Mouse (Mus musculus): ENCODE data around the gene Cds1. TPM values are rescaled to one million over a fixed set of nuclear protein-coding genes. Genes with fewer than 3 reads are reported as not detected.

The Cds1 gene
- total and polyA plus RNA-seq, 3 experiments, result not detected

GRCm38 (mm10) chr5:101753680-101754079 is 11.2 kb upstream of the Cds1 start:
- ATAC-seq (ENCODE audit: extremely low read depth, insufficient number of reproducible peaks, low FRiP score, poor library complexity, severe bottlenecking) (no peak), DNase-seq (ENCODE audit: low spot score) (no peak)
- Histone ChIP-seq H3K4me1 (ENCODE audit: insufficient read depth, low read depth, low read length) (no peaks in the 10 kb centered on the region), H3K27me3 (ENCODE audit: insufficient read depth, low read length) (no peaks in the 10 kb centered on the region), H3K4me3 (ENCODE audit: low read depth, low read length) (no peak overlapping the region), H3K36me3 (replicated peaks) (no peaks in the 10 kb centered on the region), H3K9me3 (replicated peaks) (peaks cover 29% of the 10 kb centered on the region)
- TF ChIP-seq POLR2AphosphoS5 (IDR thresholded peaks at IDR 0.05; ENCODE audit: insufficient replicate concordance, low read depth, low read length) (no peak), CTCF (IDR thresholded peaks at IDR 0.05; ENCODE audit: low read depth, low read length) (no peak), TAL1 (conservative IDR thresholded peaks at IDR 0.05; ENCODE audit: low read depth, low read length) (no peak), GATA1 (IDR thresholded peaks at IDR 0.05; ENCODE audit: borderline replicate concordance, low read length) (no peak), GATA2 (IDR thresholded peaks at IDR 0.05; ENCODE audit: borderline replicate concordance, low read depth, low read length) (no peak)

GRCm38 (mm10) chr5:101757669-101758068 is 7.3 kb upstream of the Cds1 start:
- no peak for TF ChIP-seq GATA1 (IDR thresholded peaks at IDR 0.05; ENCODE audit: borderline replicate concordance, low read length)
- no peak for TF ChIP-seq TAL1 (conservative IDR thresholded peaks at IDR 0.05; ENCODE audit: low read depth, low read length)
- no peak for TF ChIP-seq CTCF (IDR thresholded peaks at IDR 0.05; ENCODE audit: low read depth, low read length)
- no peak for TF ChIP-seq GATA2 (IDR thresholded peaks at IDR 0.05; ENCODE audit: borderline replicate concordance, low read depth, low read length)
- TF ChIP-seq POLR2AphosphoS5 (IDR thresholded peaks at IDR 0.05; ENCODE audit: insufficient replicate concordance, low read depth, low read length), result no peak
- peaks cover 53% of the 10 kb centered on the region for H3K9me3 ChIP-seq (replicated peaks)

GRCm38 (mm10) chr5:101761685-101762084 is 3.2 kb upstream of the Cds1 start:
- H3K4me3 ChIP-seq (ENCODE audit: low read depth, low read length), result no peak overlapping the region
- TF ChIP-seq POLR2AphosphoS5 (IDR thresholded peaks at IDR 0.05; ENCODE audit: insufficient replicate concordance, low read depth, low read length) (no peak), GATA1 (IDR thresholded peaks at IDR 0.05; ENCODE audit: borderline replicate concordance, low read length) (no peak), GATA2 (IDR thresholded peaks at IDR 0.05; ENCODE audit: borderline replicate concordance, low read depth, low read length) (no peak), CTCF (IDR thresholded peaks at IDR 0.05; ENCODE audit: low read depth, low read length) (no peak), TAL1 (conservative IDR thresholded peaks at IDR 0.05; ENCODE audit: low read depth, low read length) (no peak)
- peaks cover 65% of the 10 kb centered on the region for H3K9me3 ChIP-seq (replicated peaks)
- H3K27me3 ChIP-seq (ENCODE audit: insufficient read depth, low read length), result no peaks in the 10 kb centered on the region
- ATAC-seq (ENCODE audit: extremely low read depth, insufficient number of reproducible peaks, low FRiP score, poor library complexity, severe bottlenecking), result no peak
- no peaks in the 10 kb centered on the region for H3K36me3 ChIP-seq (replicated peaks)
- DNase-seq (ENCODE audit: low spot score), result no peak
- H3K4me1 ChIP-seq (ENCODE audit: insufficient read depth, low read depth, low read length), result no peaks in the 10 kb centered on the region

More at GRCm38 (mm10) chr5:101757669-101758068, 7.3 kb upstream of the Cds1 start:
- DNase-seq (ENCODE audit: low spot score) (no peak), ATAC-seq (ENCODE audit: extremely low read depth, insufficient number of reproducible peaks, low FRiP score, poor library complexity, severe bottlenecking) (no peak)
- H3K4me3 ChIP-seq (ENCODE audit: low read depth, low read length), result no peak overlapping the region
- no peaks in the 10 kb centered on the region for H3K27me3 ChIP-seq (ENCODE audit: insufficient read depth, low read length)
- no peaks in the 10 kb centered on the region for H3K36me3 ChIP-seq (replicated peaks)
- no peaks in the 10 kb centered on the region for H3K4me1 ChIP-seq (ENCODE audit: insufficient read depth, low read depth, low read length)

GRCm38 (mm10) chr5:101763571-101763970 is 1.4 kb upstream of the Cds1 start:
- Histone ChIP-seq H3K4me3 (ENCODE audit: low read depth, low read length) (no peak overlapping the region), H3K36me3 (replicated peaks) (no peaks in the 10 kb centered on the region), H3K4me1 (ENCODE audit: insufficient read depth, low read depth, low read length) (no peaks in the 10 kb centered on the region), H3K27me3 (ENCODE audit: insufficient read depth, low read length) (no peaks in the 10 kb centered on the region), H3K9me3 (replicated peaks) (peaks cover 69% of the 10 kb centered on the region)
- no peak for TF ChIP-seq TAL1 (conservative IDR thresholded peaks at IDR 0.05; ENCODE audit: low read depth, low read length)
- TF ChIP-seq GATA1 (IDR thresholded peaks at IDR 0.05; ENCODE audit: borderline replicate concordance, low read length), result no peak
- no peak for TF ChIP-seq GATA2 (IDR thresholded peaks at IDR 0.05; ENCODE audit: borderline replicate concordance, low read depth, low read length)
- TF ChIP-seq CTCF (IDR thresholded peaks at IDR 0.05; ENCODE audit: low read depth, low read length), result no peak
- no peak for TF ChIP-seq POLR2AphosphoS5 (IDR thresholded peaks at IDR 0.05; ENCODE audit: insufficient replicate concordance, low read depth, low read length)
- ATAC-seq (ENCODE audit: extremely low read depth, insufficient number of reproducible peaks, low FRiP score, poor library complexity, severe bottlenecking) (no peak), DNase-seq (ENCODE audit: low spot score) (no peak)

GRCm38 (mm10) chr5:101765390-101765901 is 516 bp downstream of the Cds1 start:
- Histone ChIP-seq H3K9me3 (replicated peaks) (peaks cover 69% of the 10 kb centered on the region), H3K4me1 (ENCODE audit: insufficient read depth, low read depth, low read length) (no peaks in the 10 kb centered on the region), H3K4me3 (ENCODE audit: low read depth, low read length) (no peak overlapping the region; the same call in 1 of the 2 replicates), H3K36me3 (replicated peaks) (no peaks in the 10 kb centered on the region), H3K27me3 (ENCODE audit: insufficient read depth, low read length) (no peaks in the 10 kb centered on the region)
- no peak for ATAC-seq (ENCODE audit: extremely low read depth, insufficient number of reproducible peaks, low FRiP score, poor library complexity, severe bottlenecking)
- TF ChIP-seq TAL1 (conservative IDR thresholded peaks at IDR 0.05; ENCODE audit: low read depth, low read length) (no peak), GATA1 (IDR thresholded peaks at IDR 0.05; ENCODE audit: borderline replicate concordance, low read length) (no peak), POLR2AphosphoS5 (IDR thresholded peaks at IDR 0.05; ENCODE audit: insufficient replicate concordance, low read depth, low read length) (no peak), CTCF (IDR thresholded peaks at IDR 0.05; ENCODE audit: low read depth, low read length) (no peak), GATA2 (IDR thresholded peaks at IDR 0.05; ENCODE audit: borderline replicate concordance, low read depth, low read length) (no peak)
- no peak for DNase-seq (ENCODE audit: low spot score)

DNA sequence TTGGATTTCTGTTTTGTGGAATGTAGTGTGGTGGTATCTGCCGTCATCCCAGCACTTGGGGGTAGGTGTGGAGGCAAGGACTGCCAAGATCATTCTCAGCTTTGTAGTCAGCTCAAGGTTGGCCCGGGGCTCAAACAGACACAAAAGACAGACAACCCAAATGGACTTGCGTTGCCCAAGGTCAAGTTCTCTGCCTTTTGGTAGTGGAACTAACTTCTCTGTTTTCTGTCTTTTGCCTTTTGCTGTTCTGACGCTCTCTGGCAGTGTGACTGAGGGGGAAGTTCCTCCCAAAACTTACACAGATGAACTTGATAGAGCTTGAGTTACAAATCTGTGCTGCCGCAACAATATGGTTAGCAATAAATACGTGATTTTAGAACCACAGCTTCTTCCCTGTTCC is 1.3 kb downstream of the Cds1 start:
- Histone ChIP-seq H3K4me1 (ENCODE audit: insufficient read depth, low read depth, low read length) (no peaks in the 10 kb centered on the region), H3K4me3 (ENCODE audit: low read depth, low read length) (no peak overlapping the region), H3K36me3 (replicated peaks) (no peaks in the 10 kb centered on the region), H3K9me3 (replicated peaks) (peaks cover 66% of the 10 kb centered on the region), H3K27me3 (ENCODE audit: insufficient read depth, low read length) (no peaks in the 10 kb centered on the region)
- DNase-seq (ENCODE audit: low spot score) (no peak), ATAC-seq (ENCODE audit: extremely low read depth, insufficient number of reproducible peaks, low FRiP score, poor library complexity, severe bottlenecking) (no peak)
- no peak for TF ChIP-seq GATA1 (IDR thresholded peaks at IDR 0.05; ENCODE audit: borderline replicate concordance, low read length)
- no peak for TF ChIP-seq GATA2 (IDR thresholded peaks at IDR 0.05; ENCODE audit: borderline replicate concordance, low read depth, low read length)
- TF ChIP-seq POLR2AphosphoS5 (IDR thresholded peaks at IDR 0.05; ENCODE audit: insufficient replicate concordance, low read depth, low read length), result no peak
- TF ChIP-seq TAL1 (conservative IDR thresholded peaks at IDR 0.05; ENCODE audit: low read depth, low read length), result no peak
- TF ChIP-seq CTCF (IDR thresholded peaks at IDR 0.05; ENCODE audit: low read depth, low read length), result no peak
